Mouse (Mus musculus): ENCODE measurements around the gene Slc25a24. TPM values are rescaled to one million over a fixed set of nuclear protein-coding genes. Genes with fewer than 3 reads are reported as not detected.

Slc25a24 gene
- total and polyA plus RNA-seq, 3 experiments: 0.08 TPM; not detected in 2

- no peak for DNase-seq (ENCODE audit: extremely low read depth)
- no peaks in the 10 kb centered on the region for H3K36me3 ChIP-seq (replicated peaks in 1 of 2; ENCODE audit: control insufficient read depth in 1 of 2, insufficient read depth in 1 of 2, low read length in 1 of 2)
- in situ Hi-C loops (cut with MboI; ENCODE audit: low pct_ligation_motif_present, low pct_unique_long_range_greater_than_20kb, low sequenced_read_pairs) (no loop called here), dilution Hi-C loops (cut with MboI; ENCODE audit: extremely low pct_ligation_motif_present, extremely low pct_unique_long_range_greater_than_20kb, low sequenced_read_pairs) (no loop called here)
- H3K27ac ChIP-seq (ENCODE audit: insufficient read depth, low read depth): no peak overlapping the region
- TF ChIP-seq MAZ (IDR thresholded peaks at IDR 0.05; ENCODE audit: low read depth, low read length) (no peak), HCFC1 (IDR thresholded peaks at IDR 0.05; ENCODE audit: low read depth, low read length) (no peak), POLR2A (IDR thresholded peaks at IDR 0.05; ENCODE audit: low read depth, low read length) (no peak), PAX5 (IDR thresholded peaks at IDR 0.05; ENCODE audit: low read length) (no peak), RAD21 (IDR thresholded peaks at IDR 0.05; ENCODE audit: low read depth, low read length) (no peak), EP300 (IDR thresholded peaks at IDR 0.05; ENCODE audit: low read length) (no peak), CTCF (conservative IDR thresholded peaks at IDR 0.05 in 1 of 2, IDR thresholded peaks at IDR 0.05 in 1 of 2; ENCODE audit: low read depth in 2 of 2, low read length in 2 of 2) (no peak), MXI1 (IDR thresholded peaks at IDR 0.05; ENCODE audit: low read depth, low read length) (no peak), ZMIZ1 (IDR thresholded peaks at IDR 0.05; ENCODE audit: low read depth, low read length) (no peak), MEF2A (IDR thresholded peaks at IDR 0.05; ENCODE audit: borderline replicate concordance, low read depth, low read length) (no peak), ELF1 (IDR thresholded peaks at IDR 0.05; ENCODE audit: low read depth, low read length) (no peak), ETS1 (conservative IDR thresholded peaks at IDR 0.05; ENCODE audit: low read depth, low read length) (no peak), BHLHE40 (IDR thresholded peaks at IDR 0.05; ENCODE audit: low read depth, low read length) (no peak), POLR2AphosphoS2 (IDR thresholded peaks at IDR 0.05; ENCODE audit: low read depth, low read length) (no peak), NRF1 (IDR thresholded peaks at IDR 0.05; ENCODE audit: low read depth, low read length) (no peak), MAFK (IDR thresholded peaks at IDR 0.05; ENCODE audit: insufficient replicate concordance, low read length) (no peak), ZKSCAN1 (IDR thresholded peaks at IDR 0.05; ENCODE audit: borderline replicate concordance, low read depth, low read length) (no peak), IRF4 (IDR thresholded peaks at IDR 0.05; ENCODE audit: low read depth, low read length) (no peak), TCF12 (IDR thresholded peaks at IDR 0.05; ENCODE audit: low read depth, low read length) (no peak), ZNF384 (IDR thresholded peaks at IDR 0.05; ENCODE audit: low read depth, low read length) (no peak)
- no peak overlapping the region for H3K9ac ChIP-seq (ENCODE audit: insufficient read depth, low read depth)
- no peaks in the 10 kb centered on the region for H3K79me2 ChIP-seq (replicated peaks; ENCODE audit: control insufficient read depth, extremely low read depth, insufficient read depth, poor library complexity, severe bottlenecking)
- no peaks in the 10 kb centered on the region for H3K27me3 ChIP-seq (replicated peaks)
- no peak overlapping the region for H3K4me2 ChIP-seq (ENCODE audit: insufficient read depth, low read depth, poor library complexity, severe bottlenecking)
- H3K4me1 ChIP-seq (ENCODE audit: control insufficient read depth in 1 of 2, insufficient read depth in 2 of 2): no peaks in the 10 kb centered on the region
- H3K4me3 ChIP-seq (replicated peaks in 1 of 3; ENCODE audit: low read depth in 2 of 3, low read length in 2 of 3, poor library complexity in 1 of 3): no peak overlapping the region
- H3K9me3 ChIP-seq (replicated peaks; ENCODE audit: low read length): no peaks in the 10 kb centered on the region
Measured at GRCm38 (mm10) chr3:109135352-109135751, 12.4 kb downstream of the Slc25a24 start.

- in situ Hi-C loops (cut with MboI; ENCODE audit: low pct_ligation_motif_present, low pct_unique_long_range_greater_than_20kb, low sequenced_read_pairs): no loop called here
- TF ChIP-seq PAX5 (IDR thresholded peaks at IDR 0.05; ENCODE audit: low read length): no peak
- no peak for TF ChIP-seq USF2 (conservative IDR thresholded peaks at IDR 0.05; ENCODE audit: low read depth, low read length)
- TF ChIP-seq NELFE (IDR thresholded peaks at IDR 0.05; ENCODE audit: low read depth, low read length): no peak
- no peak for TF ChIP-seq ZNF384 (IDR thresholded peaks at IDR 0.05; ENCODE audit: low read depth, low read length)
- no peak for TF ChIP-seq JUN (IDR thresholded peaks at IDR 0.05; ENCODE audit: insufficient read depth, low read depth, low read length)
- TF ChIP-seq HCFC1 (IDR thresholded peaks at IDR 0.05; ENCODE audit: low read depth, low read length): no peak
- no peak for TF ChIP-seq GABPA (IDR thresholded peaks at IDR 0.05; ENCODE audit: insufficient replicate concordance, low read depth, low read length)
- TF ChIP-seq RCOR1 (conservative IDR thresholded peaks at IDR 0.05; ENCODE audit: low read depth, low read length): no peak
- TF ChIP-seq E2F4 (IDR thresholded peaks at IDR 0.05; ENCODE audit: insufficient replicate concordance, low read depth, low read length): no peak
- TF ChIP-seq MYC (IDR thresholded peaks at IDR 0.05; ENCODE audit: low read depth, low read length): no peak
- no peak for TF ChIP-seq SIN3A (IDR thresholded peaks at IDR 0.05; ENCODE audit: low read length)
- no peak for TF ChIP-seq CTCF (conservative IDR thresholded peaks at IDR 0.05 in 1 of 2, IDR thresholded peaks at IDR 0.05 in 1 of 2; ENCODE audit: low read depth in 2 of 2, low read length in 2 of 2)
- TF ChIP-seq NRF1 (IDR thresholded peaks at IDR 0.05; ENCODE audit: low read depth, low read length): no peak
- no peak for TF ChIP-seq BHLHE40 (IDR thresholded peaks at IDR 0.05; ENCODE audit: low read depth, low read length)
Measured at GRCm38 (mm10) chr3:109152561-109152960, 29.6 kb downstream of the Slc25a24 start.

More at GRCm38 (mm10) chr3:109152561-109152960, 29.6 kb downstream of the Slc25a24 start:
- H3K4me3 ChIP-seq (replicated peaks in 1 of 3; ENCODE audit: low read depth in 2 of 3, low read length in 2 of 3, poor library complexity in 1 of 3): no peak overlapping the region
- no peaks in the 10 kb centered on the region for H3K36me3 ChIP-seq (replicated peaks in 1 of 2; ENCODE audit: control insufficient read depth in 1 of 2, insufficient read depth in 1 of 2, low read length in 1 of 2)
- H3K27ac ChIP-seq (ENCODE audit: insufficient read depth, low read depth): no peak overlapping the region
- H3K4me1 ChIP-seq (ENCODE audit: control insufficient read depth in 1 of 2, insufficient read depth in 2 of 2): no peaks in the 10 kb centered on the region
- dilution Hi-C loops (cut with MboI; ENCODE audit: extremely low pct_ligation_motif_present, extremely low pct_unique_long_range_greater_than_20kb, low sequenced_read_pairs): no loop called here
- DNase-seq (ENCODE audit: extremely low read depth): no peak
- no peaks in the 10 kb centered on the region for H3K27me3 ChIP-seq (replicated peaks)
- H3K79me2 ChIP-seq (replicated peaks; ENCODE audit: control insufficient read depth, extremely low read depth, insufficient read depth, poor library complexity, severe bottlenecking): no peaks in the 10 kb centered on the region
- no peak overlapping the region for H3K4me2 ChIP-seq (ENCODE audit: insufficient read depth, low read depth, poor library complexity, severe bottlenecking)
- H3K9ac ChIP-seq (ENCODE audit: insufficient read depth, low read depth): no peak overlapping the region
- no peaks in the 10 kb centered on the region for H3K9me3 ChIP-seq (replicated peaks; ENCODE audit: low read length)
